Mouse (Mus musculus) spleen, postnatal 36 days (tissue): ENCODE data around the gene Olfr618.
"Not testable (repeated sequence)": the region's sequence is repeated elsewhere in the genome, so short reads cannot be mapped to it uniquely, and the experiment has no call there.

Source experiments
- DNase-seq, 2 experiments: peaks; one replicate each; pipeline ENCODE4 v3.0.0; 2022; ENCODE audit warnings: low spot score in 2 of 2, mixed read lengths in 1 of 2

The Olfr618 gene

DNA sequence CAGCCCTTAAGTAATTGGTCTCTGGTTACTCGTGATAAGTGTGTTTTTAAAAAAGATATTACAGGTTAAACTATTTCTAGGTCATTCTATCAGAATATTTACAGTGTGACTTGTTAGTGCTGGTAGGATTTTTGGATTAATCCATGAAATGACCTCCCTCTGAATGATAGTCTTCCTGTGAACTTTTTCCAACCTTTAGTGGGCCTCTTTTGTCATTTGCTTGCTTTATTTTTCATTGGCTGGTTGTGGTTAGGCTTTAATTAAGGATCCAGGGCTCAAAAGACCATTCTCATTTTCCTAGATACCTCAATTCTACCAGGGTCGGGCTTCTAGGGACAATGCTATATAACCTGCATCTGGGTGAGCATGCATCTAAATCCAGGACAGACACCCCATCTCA is at the start of gene Olfr618:
Gene Olfr618, plus strand, starts transcription at position 301 of the 400 bp plus-strand sequence.
- no peak for DNase-seq

DNA sequence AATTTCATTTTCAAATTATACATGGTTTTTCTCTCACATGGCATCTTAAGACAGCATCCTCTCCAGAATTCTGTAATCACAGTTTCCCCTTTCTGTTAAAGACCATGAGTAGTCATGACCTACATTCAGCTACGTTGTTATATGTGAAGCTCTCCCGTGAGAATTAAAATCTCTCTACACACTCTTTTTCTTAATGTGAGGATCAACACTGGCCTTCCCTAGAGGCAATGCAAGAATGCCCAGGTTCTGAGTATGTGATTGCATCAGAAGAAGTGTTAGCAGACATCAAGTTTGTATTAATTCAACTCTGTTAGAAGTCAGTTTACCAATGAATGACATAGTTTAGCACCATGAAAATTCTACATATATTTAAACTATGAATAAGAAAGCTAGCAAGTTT is 47.3 kb upstream of the Olfr618 start, which contains the start of gene Olfr612:
Gene Olfr612, minus strand, starts transcription at position 101 of the 400 bp plus-strand sequence.
- not testable (repeated sequence) for DNase-seq

- DNase-seq = no peak
These were observed 42.1 kb upstream of the Olfr618 start, which contains the start of gene Olfr613 for GRCm38 (mm10) chr7:103547774-103548173. Olfr613 (plus strand) TSS chr7:103548074.

DNA sequence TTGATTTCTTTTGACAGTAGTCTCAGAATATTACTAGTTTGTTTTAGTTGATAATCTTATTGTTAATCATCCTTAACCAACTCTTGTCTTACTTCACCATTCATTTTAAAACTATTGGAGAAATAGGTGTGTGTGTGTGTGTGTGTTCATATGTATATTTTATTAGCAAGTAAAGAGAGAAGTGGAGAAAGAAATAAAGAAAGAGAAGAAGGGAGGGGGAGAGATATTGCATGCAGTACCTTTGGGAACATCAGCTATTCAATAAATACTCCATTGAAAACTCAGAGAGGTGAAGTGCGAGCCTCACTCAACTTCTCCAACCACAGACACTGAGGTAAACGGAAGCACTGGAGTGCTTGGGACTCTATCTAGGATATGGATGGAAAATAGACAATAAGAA is 34.1 kb upstream of the Olfr618 start, which contains the start of gene Olfr615:
Gene Olfr615, plus strand, starts transcription at position 301 of the 400 bp plus-strand sequence.
- no peak for DNase-seq

GRCm38 (mm10) chr7:103569043-103569442 is 20.9 kb upstream of the Olfr618 start, which contains the start of gene Olfr616:
Olfr616 (minus strand) TSS chr7:103569143.
- no peak for DNase-seq

- DNase-seq = no peak
These were observed 17.1 kb upstream of the Olfr618 start, which contains the start of gene Olfr617 for GRCm38 (mm10) chr7:103572761-103573160. Olfr617 (plus strand) TSS chr7:103573061.

DNA sequence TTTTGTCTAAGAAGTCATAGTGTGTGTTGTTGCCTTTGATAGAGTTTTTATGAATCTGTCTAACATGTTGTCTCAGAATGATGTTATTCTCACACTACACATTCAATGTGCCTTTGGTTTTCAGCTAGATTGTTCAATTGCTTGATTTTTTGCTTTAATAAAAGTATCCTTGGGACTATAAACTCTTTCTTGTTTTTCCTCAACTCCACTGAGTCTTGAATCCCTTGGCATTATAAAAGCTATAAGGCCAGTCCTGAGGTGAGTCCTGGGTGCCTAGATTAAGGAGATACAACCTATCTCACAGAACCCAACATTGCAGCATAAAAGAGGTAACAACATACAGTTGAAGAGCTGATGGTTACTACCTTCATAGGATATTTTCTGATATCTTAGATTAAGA is 10.4 kb downstream of the Olfr618 start, which contains the start of gene Olfr619:
Gene Olfr619, plus strand, starts transcription at position 301 of the 400 bp plus-strand sequence.
- no peak for DNase-seq

- DNase-seq = no peak
These were observed 17.5 kb downstream of the Olfr618 start for GRCm38 (mm10) chr7:103607425-103607824.

GRCm38 (mm10) chr7:103612434-103612833 is 22.5 kb downstream of the Olfr618 start, which contains the start of gene Olfr620:
Olfr620 (minus strand) TSS chr7:103612534.
- DNase-seq = no peak

- no peak for DNase-seq
These were observed 46.9 kb downstream of the Olfr618 start for GRCm38 (mm10) chr7:103636795-103637194.

- no peak for DNase-seq
These were observed 52.7 kb downstream of the Olfr618 start, which contains the start of gene Olfr622 for GRCm38 (mm10) chr7:103642602-103643001. Olfr622 (minus strand) TSS chr7:103642702.

DNA sequence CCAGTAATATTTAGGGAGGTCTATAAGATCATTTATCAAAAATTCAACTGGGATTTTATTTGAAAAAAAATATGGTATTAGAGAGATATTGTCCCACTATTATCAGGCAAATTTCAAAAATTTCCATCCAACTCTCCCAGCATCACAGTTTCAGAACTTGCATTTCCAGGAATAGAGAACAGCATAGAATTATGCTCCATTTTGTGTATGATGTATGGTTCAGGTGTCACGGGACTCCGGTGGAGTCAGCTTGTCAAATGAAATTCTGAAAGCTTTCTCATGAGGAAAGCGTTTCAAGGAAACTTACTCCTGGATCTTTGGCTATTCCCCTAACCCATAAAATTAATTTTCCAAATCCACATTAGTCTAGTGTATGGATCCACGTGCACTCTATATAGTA is 54.2 kb downstream of the Olfr618 start:
- DNase-seq = no peak
